Mouse (Mus musculus) kidney, adult 18-20 months (tissue): ENCODE data around the gene Copz1.
"Not testable (repeated sequence)": the region's sequence is repeated elsewhere in the genome, so short reads cannot be mapped to it uniquely, and the experiment has no call there.

Source experiments
- DNase-seq: peaks from one replicate; pipeline ENCODE4 v3.0.0; 2021

Copz1 gene

DNA sequence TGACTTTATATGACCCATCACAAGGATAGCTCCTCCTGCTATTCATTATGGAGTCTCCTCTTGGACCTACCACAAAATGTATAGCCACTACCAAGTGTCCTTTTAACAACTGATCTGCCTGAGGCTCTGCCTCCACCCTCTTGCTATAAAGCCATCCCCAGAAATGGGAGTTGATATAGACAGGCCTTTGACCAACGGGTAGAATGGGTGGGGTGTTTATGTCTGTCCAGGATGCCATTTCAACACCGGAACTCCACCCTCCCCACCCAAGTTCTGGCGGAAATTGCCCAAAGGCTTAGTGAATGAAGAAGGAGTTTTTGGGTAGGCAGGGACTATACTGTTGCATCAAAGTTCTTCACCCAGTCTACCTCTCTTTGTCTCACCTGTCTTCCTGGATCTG, 19.9 kb upstream of the Copz1 start:
- DNase-seq: no peak

- DNase-seq: no peak
Observed at GRCm38 (mm10) chr15:103253352-103253751, 19.2 kb upstream of the Copz1 start.

DNA sequence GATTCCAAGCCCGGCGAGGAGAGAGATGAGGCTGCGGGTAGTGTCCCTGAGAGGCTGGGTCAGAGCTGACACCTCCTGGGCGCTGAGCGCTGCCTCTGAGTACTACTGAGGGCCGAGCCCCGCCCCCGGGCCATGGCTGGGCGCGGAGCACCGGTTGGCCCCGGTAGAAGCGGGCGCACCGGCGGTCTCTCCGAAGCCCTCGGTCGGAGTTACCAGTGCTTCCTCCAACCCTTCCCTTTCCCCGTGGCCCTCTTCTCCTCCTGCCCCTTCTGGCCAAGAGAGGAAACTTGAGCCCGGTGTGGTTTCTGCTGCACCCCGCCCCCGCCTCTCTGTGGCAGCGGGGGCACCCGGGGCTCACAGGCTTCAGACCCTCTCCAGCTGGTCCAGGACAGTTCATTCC, 17.3 kb upstream of the Copz1 start:
- peak; percentile 55 for DNase-seq

DNA sequence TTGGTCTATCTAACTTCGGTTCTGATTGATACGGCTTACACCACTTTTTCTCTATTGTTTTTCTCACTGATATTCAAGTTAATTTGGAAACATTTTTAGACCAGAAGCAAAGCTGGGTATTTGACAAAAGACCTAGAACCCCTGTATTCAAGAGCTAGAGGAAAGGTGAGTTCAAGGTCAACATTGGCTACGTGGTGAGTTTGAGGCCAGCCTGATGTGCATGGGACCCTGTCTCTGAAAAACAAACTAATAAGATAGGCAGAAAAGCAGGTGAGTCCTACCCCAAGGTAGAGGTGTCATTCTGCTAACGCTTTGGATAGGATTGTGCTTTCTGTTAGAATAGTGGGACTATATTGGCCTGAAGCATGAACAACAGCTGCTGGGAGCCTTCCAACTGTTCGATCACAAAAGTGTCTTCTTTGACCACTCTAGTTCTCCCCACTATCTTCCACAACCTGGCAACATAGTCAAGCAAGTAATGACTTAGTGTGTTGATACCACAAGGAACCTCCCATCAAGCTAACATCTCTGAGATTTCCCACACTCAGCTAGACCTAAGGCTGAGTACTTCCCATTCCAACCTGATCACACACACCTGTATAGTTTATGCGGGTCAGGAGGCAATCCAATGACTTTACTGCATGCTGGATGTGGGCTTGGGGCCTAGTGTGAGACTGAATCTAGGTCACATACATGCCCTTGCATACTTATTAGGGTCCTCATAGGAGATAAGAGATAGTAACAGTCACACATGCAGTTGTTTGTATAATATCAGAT, 16.1 kb upstream of the Copz1 start:
- no peak for DNase-seq

DNA sequence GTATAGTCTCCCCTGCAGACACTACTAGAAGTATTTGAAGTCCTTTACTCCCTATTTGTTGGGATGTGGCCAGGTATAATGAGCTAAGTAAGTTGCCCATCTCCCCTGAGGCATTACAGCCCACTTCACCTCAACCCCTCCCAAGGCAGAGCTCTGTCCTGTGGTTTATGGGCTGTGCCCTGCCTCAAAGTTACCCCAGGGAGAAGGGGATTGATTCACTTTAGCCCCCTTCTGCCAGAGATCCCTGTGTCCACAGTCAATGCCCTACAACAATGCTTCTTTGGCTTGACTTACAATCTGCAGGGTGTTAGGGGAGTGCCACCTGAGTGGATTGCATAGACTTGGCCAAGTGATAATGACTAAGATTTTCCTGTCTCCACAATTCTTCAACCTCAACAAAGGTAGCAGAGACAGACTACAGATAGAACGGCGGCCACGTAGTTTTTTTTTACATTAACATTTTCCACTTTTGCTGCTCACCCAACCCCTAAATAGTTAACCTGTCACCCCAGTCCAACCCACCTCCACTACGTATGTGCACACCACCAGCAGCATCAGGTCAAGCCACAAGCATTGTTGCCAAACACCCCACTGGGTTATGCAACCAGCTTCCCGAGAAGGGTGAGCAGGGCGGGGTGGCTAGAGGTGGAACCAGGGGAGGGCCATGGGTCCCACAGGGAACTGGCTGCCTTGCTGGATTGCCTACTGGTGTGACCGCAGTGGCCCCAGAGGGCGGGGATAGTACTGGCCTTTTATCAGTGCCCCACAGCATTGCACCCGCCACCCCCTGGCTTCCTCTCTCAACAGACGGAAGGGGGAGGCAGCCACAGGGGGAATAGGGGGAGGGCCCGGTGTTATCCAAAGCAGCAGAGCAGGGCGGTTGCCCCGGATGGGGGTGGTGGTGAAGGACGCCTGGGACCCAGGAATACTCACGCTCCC, 14.5 kb upstream of the Copz1 start, which contains the start of gene Nfe2:
Gene Nfe2 (minus strand): TSS at position 614 of the 939 bp plus-strand sequence.
- peak; percentile 52 for DNase-seq

- no peak for DNase-seq
Observed at GRCm38 (mm10) chr15:103259162-103259561, 13.4 kb upstream of the Copz1 start.

- peak; percentile 35 for DNase-seq
Observed at GRCm38 (mm10) chr15:103259989-103260388, 12.5 kb upstream of the Copz1 start.

DNA sequence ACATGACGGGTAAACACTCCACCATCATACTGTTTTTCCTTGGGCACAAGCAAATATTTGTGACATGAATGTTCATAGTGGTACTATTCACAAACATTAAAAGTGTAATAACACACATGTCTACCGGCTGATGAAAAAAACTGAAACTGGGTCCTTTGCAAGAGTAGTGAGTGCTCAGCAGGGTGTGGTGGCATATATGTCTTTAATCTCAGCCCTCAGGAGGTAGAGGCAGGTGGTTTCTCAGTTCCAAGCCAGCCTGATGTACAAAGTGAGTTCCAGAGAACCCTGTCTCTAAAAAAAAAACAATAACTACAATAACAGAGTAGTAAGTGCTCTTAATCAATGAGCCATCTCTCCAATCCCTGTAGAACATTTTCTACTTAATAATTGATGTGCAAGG, 7.7 kb upstream of the Copz1 start:
- no peak for DNase-seq

GRCm38 (mm10) chr15:103268903-103269302, 3.6 kb upstream of the Copz1 start:
- no peak for DNase-seq

DNA sequence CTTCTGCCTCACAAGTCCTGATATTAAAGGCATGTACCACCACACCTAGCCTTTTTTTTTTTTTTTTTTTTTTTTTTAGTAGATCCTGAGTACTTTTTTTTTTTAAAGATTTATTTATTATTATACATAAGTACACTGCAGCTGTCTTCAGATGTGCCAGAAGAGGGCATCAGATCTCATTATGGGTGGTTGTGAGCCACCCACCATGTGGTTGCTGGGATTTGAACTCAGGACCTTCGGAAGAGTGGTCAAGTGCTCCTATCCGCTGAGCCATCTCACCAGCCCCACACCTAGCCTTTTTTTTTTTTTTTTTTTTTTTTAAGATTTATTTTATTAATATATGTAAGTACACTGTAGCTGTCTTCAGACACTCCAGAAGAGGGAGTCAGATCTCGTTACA, 3.4 kb downstream of the Copz1 start:
- DNase-seq: not testable (repeated sequence)

- DNase-seq: no peak
Observed at GRCm38 (mm10) chr15:103277949-103278348, 5.4 kb downstream of the Copz1 start.

DNA sequence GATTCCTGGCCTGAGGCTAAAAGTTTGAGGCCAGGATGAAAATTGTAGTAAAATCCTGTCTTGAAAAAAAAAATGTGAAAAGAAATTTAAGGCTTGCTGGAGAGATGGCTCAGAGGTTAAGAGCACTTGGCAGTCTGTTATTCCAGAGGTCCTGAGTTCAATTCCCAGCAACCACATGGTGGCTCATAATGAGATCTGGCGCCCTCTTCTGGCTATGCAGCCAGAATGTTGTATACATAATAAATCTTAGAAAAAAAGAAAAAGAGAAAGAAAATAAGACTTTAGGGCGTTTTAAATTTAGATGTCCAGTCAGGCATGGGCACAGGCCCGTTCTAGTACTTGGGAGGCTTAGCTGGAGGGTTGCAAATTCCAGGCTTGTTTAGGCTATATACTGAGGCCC, 7.2 kb downstream of the Copz1 start:
- DNase-seq: no peak

- DNase-seq: no peak
Observed at GRCm38 (mm10) chr15:103280817-103281464, 8.4 kb downstream of the Copz1 start.

GRCm38 (mm10) chr15:103281465-103282205, 9.1 kb downstream of the Copz1 start:
- DNase-seq: no peak

- DNase-seq: peak; percentile 74
Observed at GRCm38 (mm10) chr15:103284066-103284465, 11.6 kb downstream of the Copz1 start.

- DNase-seq: no peak
Observed at GRCm38 (mm10) chr15:103284647-103285046, 12.1 kb downstream of the Copz1 start.

GRCm38 (mm10) chr15:103285778-103286417, 13.4 kb downstream of the Copz1 start:
- DNase-seq: peak; percentile 41

- DNase-seq: no peak
Observed at GRCm38 (mm10) chr15:103289600-103289999, 17.1 kb downstream of the Copz1 start.

DNA sequence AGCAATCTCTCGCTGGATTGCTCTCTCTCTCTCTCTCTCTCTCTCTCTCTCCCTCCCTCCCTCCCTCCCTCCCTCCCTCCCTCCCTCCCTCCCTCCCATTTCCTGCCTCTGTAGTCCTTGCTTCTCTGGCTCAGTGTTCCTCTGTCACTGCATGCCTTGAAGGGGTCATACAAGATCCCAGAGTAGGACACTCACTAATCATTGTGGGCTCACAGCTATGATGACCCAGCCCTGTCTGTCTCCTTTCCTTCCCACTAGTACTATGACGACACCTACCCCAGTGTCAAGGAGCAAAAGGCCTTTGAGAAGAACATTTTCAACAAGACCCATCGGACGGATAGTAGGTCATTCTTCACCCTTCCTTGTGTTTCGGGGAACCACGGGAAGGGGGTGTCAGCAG, 17.9 kb downstream of the Copz1 start:
- DNase-seq: no peak

DNA sequence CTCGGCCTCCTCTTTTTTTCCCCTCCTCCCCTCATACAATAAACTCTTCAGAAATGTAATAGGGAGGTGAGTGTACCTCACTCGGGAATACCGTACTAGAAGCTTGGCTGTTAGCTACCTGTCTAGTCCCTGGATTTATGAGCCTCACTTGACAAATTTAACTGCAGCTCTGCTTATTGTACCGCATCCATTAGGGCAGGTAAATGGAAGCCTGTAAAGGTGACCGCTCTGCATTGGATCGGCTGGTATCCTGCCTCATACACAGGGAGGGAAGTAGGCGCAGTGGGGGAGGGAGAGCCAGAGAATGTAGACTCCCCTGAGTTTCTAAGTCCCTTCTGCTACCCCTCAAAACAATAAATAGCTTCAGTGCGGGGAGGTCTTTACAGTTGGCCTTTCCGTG, 18.3 kb downstream of the Copz1 start:
- no peak for DNase-seq

- DNase-seq: no peak
Observed at GRCm38 (mm10) chr15:103292673-103293345, 20.3 kb downstream of the Copz1 start.
